Mouse (Mus musculus): ENCODE data around the gene Slc12a4.
A peak's percentile ranks its signal among the peaks of the same experiment; 100 is the strongest.
"Not testable (repeated sequence)": the region's sequence is repeated elsewhere in the genome, so short reads cannot be mapped to it uniquely, and the experiment has no call there.

The Slc12a4 gene

GRCm38 (mm10) chr8:105965905-105966341 lies at the start of gene Slc12a4:
Gene Slc12a4 (minus strand): TSS chr8:105966097.
- DNase-seq = peak; percentile 28

DNA sequence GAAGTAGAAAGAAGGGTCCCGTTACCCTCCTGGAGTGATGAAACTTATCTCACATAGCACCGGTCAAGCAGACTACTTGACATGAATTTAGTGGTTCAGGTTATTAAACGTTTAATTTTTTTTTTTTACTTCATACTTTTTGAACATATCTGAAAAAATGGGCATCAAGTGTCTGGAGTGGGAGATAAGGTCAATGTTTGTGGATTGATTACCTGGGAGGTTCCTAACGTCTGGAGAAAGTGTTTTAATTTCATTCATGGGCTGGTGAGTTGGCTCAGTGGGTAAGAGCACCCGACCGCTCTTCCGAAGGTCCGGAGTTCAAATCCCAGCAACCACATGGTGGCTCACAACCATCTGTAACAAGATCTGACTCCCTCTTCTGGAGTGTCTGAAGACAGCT lies 46.3 kb upstream of the Slc12a4 start:
- DNase-seq = not testable (repeated sequence)

- DNase-seq = no peak
These were observed 45.7 kb upstream of the Slc12a4 start, which contains the start of gene Ddx28 for GRCm38 (mm10) chr8:106011643-106011986. Gene Ddx28 (minus strand): TSS chr8:106011882.

DNA sequence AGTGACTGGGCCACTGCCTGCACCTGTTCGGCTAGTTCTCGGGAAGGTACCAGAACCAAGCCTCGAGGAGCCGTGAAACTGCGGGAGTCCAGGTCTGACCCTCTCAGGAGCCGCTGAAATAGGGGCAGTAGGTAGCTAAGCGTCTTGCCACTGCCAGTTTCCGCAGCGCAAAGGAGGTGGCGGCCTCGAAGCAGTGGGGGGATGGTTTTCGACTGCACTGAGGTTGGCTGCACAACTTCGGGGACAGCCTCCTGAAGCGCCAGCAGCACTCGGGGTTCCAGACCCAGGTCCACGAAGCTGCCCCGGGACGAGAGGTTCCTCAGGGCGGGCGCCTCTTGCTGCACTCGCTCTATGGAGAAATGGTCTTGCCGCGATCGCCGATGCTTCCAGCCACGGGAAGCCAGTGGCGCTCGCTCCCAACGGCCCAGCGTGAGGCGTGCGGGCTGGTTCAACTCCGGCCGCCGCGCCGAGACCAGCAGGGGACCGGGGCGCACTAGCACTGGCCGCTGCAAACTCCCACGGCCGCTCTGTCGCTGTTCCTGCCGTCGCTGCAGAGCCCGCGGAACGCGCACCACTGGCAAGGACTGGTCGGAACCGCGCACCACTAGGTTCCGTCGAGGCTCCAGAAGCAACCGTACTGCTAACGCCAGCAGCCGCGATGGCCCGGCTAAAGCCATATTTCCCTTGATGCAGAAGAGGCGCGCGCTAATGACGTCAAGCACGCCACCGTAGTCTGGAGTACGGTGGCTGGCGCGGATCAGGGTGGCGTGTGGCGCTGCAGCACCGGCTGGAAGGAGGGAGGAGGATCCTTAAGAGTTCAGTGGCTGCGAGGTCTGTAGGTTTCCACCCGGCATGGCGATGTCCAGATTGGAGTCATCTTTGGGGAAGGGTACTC lies 45.1 kb upstream of the Slc12a4 start:
- DNase-seq = peak; percentile 95

- not testable (repeated sequence) for DNase-seq
These were observed 42.0 kb upstream of the Slc12a4 start for GRCm38 (mm10) chr8:106007891-106008290.

DNA sequence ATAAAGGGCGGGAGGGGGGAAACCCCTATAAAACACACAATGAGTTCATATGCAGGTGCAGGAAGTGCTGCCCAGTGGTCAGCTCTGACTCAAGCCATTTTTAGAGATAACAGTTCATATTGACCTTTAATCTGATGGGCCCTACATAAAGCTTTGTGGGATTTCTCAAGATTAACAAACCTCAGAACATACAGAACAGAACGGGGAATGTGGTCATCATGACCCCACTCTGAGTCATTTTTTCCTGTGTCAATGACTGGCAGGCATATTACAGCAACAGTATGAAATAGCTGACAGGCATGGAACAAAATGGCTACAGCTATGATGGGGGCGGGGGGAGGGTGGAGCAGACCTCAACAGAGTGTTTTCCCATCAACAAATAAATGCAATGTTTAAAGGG lies 41.2 kb upstream of the Slc12a4 start:
- DNase-seq = no peak

DNA sequence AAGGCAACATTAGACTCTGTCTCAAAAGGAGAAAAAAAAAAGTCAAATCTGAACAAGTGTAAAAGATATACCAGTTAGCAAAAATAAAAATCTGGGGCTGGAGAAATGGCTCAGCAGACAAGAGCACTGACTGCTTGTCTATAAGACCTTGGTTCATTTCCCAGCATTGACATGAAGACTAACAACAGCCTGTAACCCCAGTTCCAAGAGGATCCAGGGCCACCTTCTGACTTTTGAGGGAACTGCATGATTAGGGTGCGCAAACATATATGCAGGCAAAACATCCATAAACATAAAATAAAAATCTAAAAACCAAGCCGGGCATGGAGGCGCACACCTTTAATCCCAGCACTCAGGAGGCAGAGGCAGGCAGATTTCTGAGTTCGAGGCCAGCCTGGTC lies 40.5 kb upstream of the Slc12a4 start:
- DNase-seq = no peak

DNA sequence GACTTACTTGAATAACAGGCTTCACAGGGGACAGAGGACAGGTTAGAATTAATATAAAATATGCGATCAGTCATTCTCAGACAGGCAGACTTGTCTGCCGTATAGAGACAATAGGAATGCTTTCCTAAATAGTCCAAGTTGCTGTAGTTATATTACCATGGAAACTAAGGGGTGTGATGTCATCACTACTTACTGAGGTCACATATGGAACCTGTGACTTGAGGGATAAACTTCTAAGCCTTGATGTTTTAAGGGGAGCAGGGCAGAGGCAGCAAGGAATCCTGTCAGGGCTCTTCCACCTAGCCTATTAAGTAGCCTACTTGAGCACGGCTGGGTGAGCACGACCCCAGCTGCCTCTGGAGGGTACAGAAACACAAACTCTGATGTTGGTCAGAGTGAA lies 40.0 kb upstream of the Slc12a4 start, which contains the start of gene Dpep2nb:
Gene Dpep2nb, minus strand, starts transcription at position 101 of the 400 bp plus-strand sequence.
- no peak for DNase-seq

DNA sequence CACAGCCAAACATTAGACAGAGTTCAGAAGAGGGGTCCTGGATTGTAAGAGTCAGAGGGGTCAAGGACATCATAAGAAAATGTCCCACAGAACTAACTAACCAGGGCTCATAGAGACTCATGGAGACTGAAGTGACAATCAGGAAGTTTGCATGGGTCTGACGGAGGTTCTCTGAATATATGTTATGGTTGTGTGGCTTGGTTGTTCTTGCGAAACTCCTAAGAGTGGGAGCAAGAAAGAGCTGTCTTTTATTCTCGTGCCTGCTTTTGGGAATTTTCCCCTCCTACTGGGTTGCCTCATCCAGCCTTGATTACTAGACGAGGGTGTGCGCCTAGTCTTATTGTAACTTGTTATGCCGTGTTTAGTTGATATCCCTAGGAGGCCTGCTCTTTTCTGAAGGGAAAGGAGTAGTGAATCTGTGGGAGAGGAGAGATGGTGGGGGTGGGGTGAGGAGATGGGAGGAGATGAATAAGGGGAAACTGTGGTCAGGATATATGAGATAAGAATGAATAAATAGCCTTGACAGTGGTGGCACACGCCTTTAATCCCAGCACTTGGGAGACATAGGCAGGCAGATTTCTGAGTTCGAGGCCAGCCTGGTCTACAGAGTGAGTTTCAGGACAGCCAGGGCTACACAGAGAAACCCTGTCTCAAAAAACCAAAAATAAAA lies 38.8 kb upstream of the Slc12a4 start:
- no peak for DNase-seq

- DNase-seq = no peak
These were observed 36.0 kb upstream of the Slc12a4 start for GRCm38 (mm10) chr8:106001908-106002307.

DNA sequence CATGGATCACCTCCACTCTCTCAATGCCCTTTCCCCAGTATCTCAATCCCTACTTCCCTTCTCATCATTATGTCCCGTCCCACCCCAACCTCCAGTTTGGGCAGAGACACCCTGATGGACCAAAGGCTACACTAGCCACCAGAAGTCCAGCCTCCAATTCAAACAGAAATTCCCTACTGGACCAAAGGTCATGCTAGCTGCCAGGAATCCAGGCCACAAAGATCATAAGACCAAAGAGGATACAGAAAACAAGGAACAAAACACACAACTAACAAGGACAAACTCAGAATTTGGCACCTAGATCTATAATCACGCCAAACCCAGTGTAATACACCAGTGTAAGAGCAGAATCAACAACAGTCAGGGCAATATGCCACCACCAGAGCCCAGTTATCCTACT lies 33.1 kb upstream of the Slc12a4 start:
- DNase-seq = no peak

DNA sequence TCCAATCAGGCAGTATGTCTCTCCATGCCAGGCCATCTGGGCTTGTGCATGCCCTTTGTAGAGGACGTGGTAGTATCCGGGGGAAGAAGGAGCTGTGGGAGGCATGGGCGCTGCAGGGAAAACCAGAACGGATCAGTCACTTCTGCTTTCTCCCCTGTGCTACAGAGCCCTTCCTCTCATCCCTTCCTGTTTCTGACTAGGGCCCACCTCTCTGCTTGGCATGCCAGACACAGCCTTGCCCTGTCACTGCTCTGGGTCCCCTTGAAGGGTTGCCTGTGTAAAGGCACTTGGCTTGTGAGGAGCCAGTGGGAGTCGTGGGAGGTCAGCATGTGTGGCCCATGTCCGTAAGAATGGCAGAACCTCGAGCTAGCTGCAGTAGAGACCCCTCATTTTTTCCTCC lies 30.5 kb upstream of the Slc12a4 start:
- no peak for DNase-seq

DNA sequence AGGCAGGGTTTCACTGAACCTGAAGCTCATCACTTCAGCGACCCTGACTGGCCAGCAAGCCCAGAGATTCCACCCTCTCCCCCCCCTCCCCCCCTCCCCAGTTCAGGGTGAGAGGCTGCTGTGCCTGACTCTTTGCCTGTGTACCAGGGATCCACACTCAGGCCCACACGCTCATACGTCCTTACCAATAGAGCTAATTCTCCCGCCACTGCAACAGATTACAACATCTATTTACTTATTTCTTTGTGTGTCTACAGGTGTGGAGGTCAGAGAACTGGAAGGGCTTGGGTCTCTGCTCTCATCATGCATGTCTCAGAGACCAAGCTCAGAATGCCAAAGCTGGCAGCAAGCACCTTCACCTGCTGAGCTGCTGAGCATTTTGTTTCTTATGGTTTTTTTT lies 27.3 kb upstream of the Slc12a4 start:
- no peak for DNase-seq

GRCm38 (mm10) chr8:105992499-105992898 lies 26.6 kb upstream of the Slc12a4 start:
- no peak for DNase-seq

DNA sequence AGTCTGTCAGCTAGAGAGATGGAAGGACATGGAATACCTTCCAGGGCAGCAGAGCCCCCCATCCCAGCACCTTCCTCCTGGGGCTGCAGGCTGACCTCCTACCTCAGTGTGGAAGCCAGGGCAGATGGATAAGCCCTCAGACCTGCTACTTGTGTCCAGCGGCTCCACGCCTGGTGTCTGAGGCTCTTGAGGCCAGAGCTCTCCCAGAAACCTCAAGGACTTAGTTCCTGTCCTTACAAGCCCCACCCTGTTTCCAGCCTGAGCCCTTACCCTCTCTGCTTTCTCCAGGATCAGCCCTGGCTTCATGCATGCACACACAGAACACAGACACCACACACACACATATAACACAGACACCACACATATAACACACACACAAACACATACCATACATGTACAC lies 25.6 kb upstream of the Slc12a4 start:
- DNase-seq = no peak

DNA sequence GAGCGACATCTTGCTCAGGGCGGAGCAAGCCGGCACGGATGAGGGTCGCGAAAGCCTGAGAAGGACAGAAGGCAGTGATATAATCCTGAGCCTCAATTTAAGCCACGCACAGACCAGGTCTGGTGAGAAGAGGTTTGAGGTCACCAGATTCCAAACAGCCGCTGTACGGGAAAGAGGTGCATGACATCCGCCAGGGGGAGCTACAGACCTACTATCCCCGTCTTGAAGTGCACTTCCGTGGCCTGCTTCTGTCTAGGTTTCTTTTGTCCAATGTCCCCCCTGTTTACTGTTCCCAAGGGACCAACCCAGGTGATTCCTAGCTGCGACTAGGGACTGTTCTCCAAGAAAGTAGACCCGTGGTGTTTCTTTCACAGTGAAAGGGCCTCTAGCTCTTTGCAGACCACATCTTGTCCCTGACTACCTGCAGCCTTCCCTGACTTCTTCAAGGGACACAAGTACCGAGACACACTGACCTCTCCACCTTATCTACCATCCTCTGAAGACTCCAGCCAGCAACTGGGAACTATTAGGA lies 25.0 kb upstream of the Slc12a4 start, which contains the start of gene Dus2:
Gene Dus2, plus strand, starts transcription at position 482 of the 532 bp plus-strand sequence.
- peak; percentile 65 for DNase-seq

DNA sequence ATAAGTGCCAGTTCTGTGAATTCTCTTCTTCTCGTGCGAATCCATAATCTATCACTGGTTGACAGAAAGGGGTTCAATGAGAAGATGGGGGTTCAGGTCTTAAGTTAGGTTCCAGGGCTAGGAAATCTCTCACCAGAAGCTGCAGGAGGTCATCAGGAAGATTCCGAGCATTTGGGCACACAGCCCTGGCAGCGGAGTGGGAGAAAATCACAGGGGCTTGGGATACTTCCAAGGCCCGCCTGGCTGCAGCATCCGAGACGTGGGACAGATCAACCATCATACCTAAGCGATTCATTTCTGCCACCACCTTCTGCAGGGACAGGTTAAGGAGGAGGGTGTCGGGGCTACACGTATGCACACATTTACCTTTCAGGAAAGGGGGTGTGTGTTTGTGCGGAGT lies 22.6 kb upstream of the Slc12a4 start:
- DNase-seq = no peak

DNA sequence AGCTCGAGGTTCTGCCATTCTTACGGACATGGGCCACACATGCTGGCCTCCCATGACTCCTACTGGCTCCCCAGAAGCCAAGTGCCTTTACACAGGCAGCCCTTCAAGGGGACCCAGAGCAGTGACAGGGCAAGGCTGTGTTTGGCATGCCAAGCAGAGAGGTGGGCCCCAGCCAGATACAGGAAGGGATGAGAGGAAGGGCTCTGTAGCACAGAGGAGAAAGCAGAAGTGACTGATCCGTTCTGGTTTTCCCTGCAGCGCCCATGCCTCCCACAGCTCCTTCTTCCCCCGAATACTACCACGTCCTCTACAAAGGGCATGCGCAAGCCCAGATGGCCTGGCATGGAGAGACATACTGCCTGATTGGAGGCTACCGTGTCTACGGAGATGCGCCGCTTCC lies 17.5 kb upstream of the Slc12a4 start:
- not testable (repeated sequence) for DNase-seq

GRCm38 (mm10) chr8:105981146-105981545 lies 15.2 kb upstream of the Slc12a4 start:
- DNase-seq = no peak

- DNase-seq = no peak
These were observed 13.4 kb upstream of the Slc12a4 start, which contains the start of gene Dpep3 for GRCm38 (mm10) chr8:105979325-105979724. Gene Dpep3 (minus strand): TSS chr8:105979429.

GRCm38 (mm10) chr8:105975363-105975762 lies 9.5 kb upstream of the Slc12a4 start:
- no peak for DNase-seq

DNA sequence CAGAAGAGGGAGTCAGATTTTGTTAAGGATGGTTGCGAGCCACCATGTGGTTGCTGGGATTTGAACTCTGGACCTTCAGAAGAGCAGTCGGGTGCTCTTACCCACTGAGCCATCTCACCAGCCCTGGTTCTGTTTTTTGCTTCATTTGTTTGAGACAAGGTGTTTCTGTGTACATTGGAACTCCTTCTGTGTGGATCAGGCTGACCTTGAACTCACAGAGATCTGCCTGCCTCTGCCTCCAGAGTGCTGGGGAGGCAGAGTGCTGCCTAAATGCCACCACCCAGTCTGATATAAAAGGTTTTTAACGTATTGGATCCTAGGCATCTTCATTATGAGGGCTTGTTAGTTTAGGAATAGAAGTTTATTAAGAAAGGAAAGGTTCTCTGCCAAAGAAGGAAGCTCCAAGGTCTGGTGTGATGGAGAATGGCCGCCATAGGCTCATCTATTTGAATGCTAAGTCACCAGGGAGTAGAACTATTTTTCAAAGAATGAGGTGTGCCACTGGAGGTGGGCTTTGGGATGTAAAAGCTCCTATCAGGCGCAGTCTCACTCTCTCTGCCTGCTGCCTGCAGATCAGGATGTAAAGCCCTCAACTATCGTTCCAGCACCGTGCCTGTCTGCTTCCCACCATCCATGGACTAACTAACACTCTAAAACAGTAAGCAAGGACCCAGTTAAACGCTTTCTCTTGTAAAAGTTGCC lies 5.3 kb upstream of the Slc12a4 start:
- DNase-seq = no peak

DNA sequence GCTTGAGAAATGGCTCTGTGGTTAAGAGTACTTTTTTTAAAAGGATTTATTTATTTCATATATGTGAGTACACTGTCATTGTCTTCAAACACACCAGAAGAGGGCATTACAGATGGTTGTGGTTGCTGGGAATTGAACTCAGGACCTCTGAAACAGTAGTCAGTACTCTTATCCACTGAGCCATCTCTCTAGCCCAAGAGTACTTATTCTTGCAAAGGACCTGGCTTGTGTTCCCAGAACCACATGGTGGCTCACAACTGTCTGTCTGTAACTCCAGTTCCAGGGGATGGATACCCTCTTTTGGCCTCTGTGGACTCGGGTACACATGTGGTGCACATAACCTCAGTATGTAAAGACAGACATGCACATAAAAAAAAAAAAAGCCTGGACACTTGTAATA lies 3.5 kb upstream of the Slc12a4 start:
- DNase-seq = no peak

Data from right cerebral cortex, adult 18-20 months (tissue).